Mouse (Mus musculus) midbrain, embryonic 10.5 days (tissue): ENCODE results near the gene Rad51b. TPM values are rescaled to one million over a fixed set of nuclear protein-coding genes. Genes with fewer than 3 reads are reported as not detected.

ENCODE experiments used
- DNase-seq: peaks from one replicate; pipeline ENCODE4 v3.0.0-alpha.2; 2017; ENCODE audit warnings: low spot score
- H3K27ac ChIP-seq: fragments of 300-500 bp; sonication (generic); replicated peaks from 2 replicates; pipeline ENCODE4 v1.5.1; 2016; ENCODE audit warnings: mild to moderate bottlenecking
- H3K27me3 ChIP-seq: fragments of 300-500 bp; sonication (generic); 2 replicates; pipeline ENCODE4 v1.6.1; 2016; ENCODE audit warnings: low read depth, mild to moderate bottlenecking; ENCODE audit not compliant: poor library complexity, severe bottlenecking
- H3K36me3 ChIP-seq: fragments of 300-500 bp; sonication (generic); 2 replicates; pipeline ENCODE4 v1.6.1; 2016; ENCODE audit warnings: mild to moderate bottlenecking, moderate library complexity
- H3K4me1 ChIP-seq: fragments of 300-500 bp; sonication (generic); 2 replicates; pipeline ENCODE4 v1.6.1; 2016
- H3K4me3 ChIP-seq: fragments of 300-500 bp; sonication (generic); 2 replicates; pipeline ENCODE4 v1.5.1; 2016; ENCODE audit warnings: mild to moderate bottlenecking, moderate library complexity
- H3K9me3 ChIP-seq: fragments of 300-500 bp; sonication (generic); replicated peaks from 2 replicates; pipeline ENCODE4 v1.6.1; 2016; ENCODE audit warnings: mild to moderate bottlenecking
- WGBS: fragments of 180-500 bp; shearing (Covaris S2); methylation state at CpG from one replicate; pipeline ENCODE4 v1.1.7; 2016; 5-methylcytosine and 5-hydroxymethylcytosine counted together
- polyA plus RNA-seq: library from polyadenylated mRNA; unstranded; fragments of >200 nt; fragmentation: Nextera tagmentation; extraction: Ambion mirVana; gene quantifications from 2 replicates; pipeline ENCODE4 v1.2.1, GENCODE M21; 2016

Rad51b gene
- polyA plus RNA-seq, 1 experiment from 2014 or later, result 7.8 TPM

- Histone ChIP-seq H3K36me3 (0 out of 2 replicates have a peak, but pooled peaks cover 5% of the 10 kb centered on the region), H3K4me1 (peaks cover 10% of the 10 kb centered on the region), H3K4me3 (no peak overlapping the region), H3K27ac (peak overlapping the region; percentile 67; the same call in 1 of the 2 replicates), H3K9me3 (peaks cover 4% of the 10 kb centered on the region; the same call in 1 of the 2 replicates), H3K27me3 (no peaks in the 10 kb centered on the region)
- WGBS, result 93% methylated on average over 4 of the region's 4 CpGs
- no peak for DNase-seq
Measured at GRCm38 (mm10) chr12:79771194-79771593, 474.1 kb downstream of the Rad51b start.

- peaks cover 10% of the 10 kb centered on the region for H3K4me1 ChIP-seq
- no peak for DNase-seq
- peaks cover 4% of the 10 kb centered on the region; the same call in 1 of the 2 replicates for H3K9me3 ChIP-seq
- 91% methylated on average over 3 of the region's 3 CpGs for WGBS
- no peak overlapping the region for H3K27ac ChIP-seq
- no peaks in the 10 kb centered on the region for H3K27me3 ChIP-seq
- H3K4me3 ChIP-seq, result no peak overlapping the region
- 0 out of 2 replicates have a peak, but pooled peaks cover 5% of the 10 kb centered on the region for H3K36me3 ChIP-seq
Measured at GRCm38 (mm10) chr12:79771741-79772140, 474.7 kb downstream of the Rad51b start.

DNA sequence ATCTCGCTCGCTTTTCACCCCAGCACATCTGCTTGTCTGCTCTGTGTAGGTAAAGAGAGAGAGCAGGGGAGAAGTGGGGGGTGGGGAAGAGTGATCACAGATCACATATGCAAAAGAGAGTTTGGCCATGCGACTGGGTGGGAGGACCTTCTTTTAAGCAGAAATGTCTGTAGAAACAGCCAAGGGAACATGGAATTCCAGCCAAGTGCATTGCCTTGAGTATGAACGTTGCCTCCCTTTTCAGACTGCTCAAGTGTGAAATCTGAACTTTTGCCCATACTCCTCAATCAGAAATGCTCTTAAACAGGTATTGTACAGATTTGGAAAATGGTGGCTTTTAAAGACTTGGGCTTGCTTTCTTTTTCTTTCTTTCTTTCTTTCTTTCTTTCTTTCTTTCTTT is 476.2 kb downstream of the Rad51b start:
- H3K36me3 ChIP-seq, result 0 out of 2 replicates have a peak, but pooled peaks cover 5% of the 10 kb centered on the region
- H3K9me3 ChIP-seq, result peaks cover 4% of the 10 kb centered on the region; the same call in 1 of the 2 replicates
- H3K27ac ChIP-seq, result no peak overlapping the region
- WGBS, result 86% methylated on average over 4 of the region's 4 CpGs
- no peaks in the 10 kb centered on the region for H3K27me3 ChIP-seq
- H3K4me3 ChIP-seq, result no peak overlapping the region
- DNase-seq, result no peak
- peaks cover 8% of the 10 kb centered on the region for H3K4me1 ChIP-seq

- Histone ChIP-seq H3K4me1 (peaks cover 8% of the 10 kb centered on the region), H3K9me3 (peaks cover 4% of the 10 kb centered on the region; the same call in 1 of the 2 replicates), H3K27me3 (no peaks in the 10 kb centered on the region), H3K4me3 (no peak overlapping the region), H3K27ac (no peak overlapping the region), H3K36me3 (0 out of 2 replicates have a peak, but pooled peaks cover 5% of the 10 kb centered on the region)
- DNase-seq, result no peak
- 83% methylated on average over 4 of the region's 4 CpGs for WGBS
Measured at GRCm38 (mm10) chr12:79774571-79774970, 477.5 kb downstream of the Rad51b start.

- no peak overlapping the region for H3K4me3 ChIP-seq
- H3K4me1 ChIP-seq, result peaks cover 16% of the 10 kb centered on the region
- no peaks in the 10 kb centered on the region for H3K27me3 ChIP-seq
- 91% methylated on average over 5 of the region's 5 CpGs for WGBS
- DNase-seq, result no peak
- 0 out of 2 replicates have a peak overlapping the region, but pooled peaks have one; percentile 33 for H3K27ac ChIP-seq
- peaks cover 6% of the 10 kb centered on the region; the same call in 1 of the 2 replicates for H3K9me3 ChIP-seq
- peaks cover 7% of the 10 kb centered on the region; the same call in 1 of the 2 replicates for H3K36me3 ChIP-seq
Measured at GRCm38 (mm10) chr12:79776828-79777227, 479.7 kb downstream of the Rad51b start.

DNA sequence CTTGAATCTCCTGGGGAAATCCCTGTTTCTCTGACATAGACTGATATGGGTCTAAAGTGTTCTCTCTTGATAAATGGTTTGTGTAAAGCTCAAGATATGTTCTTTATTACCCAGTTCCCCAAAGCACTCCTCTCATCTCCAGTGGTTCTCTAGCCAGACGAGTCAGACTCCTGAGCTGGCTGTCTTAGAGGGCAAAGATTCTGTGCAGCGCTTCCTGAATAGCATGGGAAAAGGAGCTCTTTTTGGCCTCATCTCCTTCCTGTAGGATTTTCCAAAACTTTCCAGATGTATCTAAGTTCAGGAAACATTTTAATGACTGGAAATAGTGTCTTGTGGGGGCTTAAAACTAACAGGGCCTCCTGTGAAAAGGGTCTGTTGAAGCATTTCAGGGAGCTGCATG is 483.7 kb downstream of the Rad51b start:
- Histone ChIP-seq H3K4me1 (peaks cover 18% of the 10 kb centered on the region), H3K4me3 (no peak overlapping the region), H3K9me3 (peaks cover 10% of the 10 kb centered on the region; the same call in 1 of the 2 replicates), H3K36me3 (peaks cover 7% of the 10 kb centered on the region), H3K27ac (peak overlapping the region; percentile 19; the same call in 1 of the 2 replicates), H3K27me3 (no peaks in the 10 kb centered on the region)
- no peak for DNase-seq
- WGBS, result 74% methylated on average over 2 of the region's 2 CpGs

DNA sequence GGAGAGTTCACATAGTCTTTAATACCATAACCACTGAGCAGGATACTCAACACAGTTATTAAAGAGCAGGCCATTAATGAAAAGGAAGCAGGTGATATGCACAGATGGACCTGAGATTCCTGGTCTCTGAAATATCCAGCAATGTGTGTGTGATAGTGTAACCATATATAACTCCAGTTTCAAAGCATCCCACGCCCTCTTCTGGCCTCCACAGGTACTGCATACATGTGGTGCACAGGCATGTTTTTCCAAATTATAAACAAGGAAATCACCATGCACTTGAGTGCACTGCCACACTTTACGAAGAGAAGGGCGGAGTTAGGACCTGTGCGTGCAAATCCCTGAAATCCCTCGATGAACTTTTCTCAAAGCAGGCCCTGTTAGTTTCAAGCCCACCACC is 484.7 kb downstream of the Rad51b start:
- Histone ChIP-seq H3K9me3 (peaks cover 10% of the 10 kb centered on the region; the same call in 1 of the 2 replicates), H3K4me3 (no peak overlapping the region), H3K4me1 (peaks cover 14% of the 10 kb centered on the region), H3K27me3 (no peaks in the 10 kb centered on the region), H3K27ac (no peak overlapping the region), H3K36me3 (peaks cover 7% of the 10 kb centered on the region)
- no peak for DNase-seq
- WGBS, result 84% methylated on average over 5 of the region's 5 CpGs

- H3K4me3 ChIP-seq, result no peak overlapping the region
- H3K36me3 ChIP-seq, result peaks cover 7% of the 10 kb centered on the region
- H3K27ac ChIP-seq, result no peak overlapping the region
- H3K27me3 ChIP-seq, result no peaks in the 10 kb centered on the region
- H3K9me3 ChIP-seq, result peaks cover 10% of the 10 kb centered on the region; the same call in 1 of the 2 replicates
- 91% methylated on average over 6 of the region's 6 CpGs for WGBS
- no peak for DNase-seq
- peaks cover 14% of the 10 kb centered on the region for H3K4me1 ChIP-seq
Measured at GRCm38 (mm10) chr12:79782444-79783117, 485.5 kb downstream of the Rad51b start.

GRCm38 (mm10) chr12:79784159-79784558 is 487.1 kb downstream of the Rad51b start:
- H3K9me3 ChIP-seq, result peaks cover 10% of the 10 kb centered on the region; the same call in 1 of the 2 replicates
- no peak overlapping the region for H3K4me3 ChIP-seq
- peaks cover 7% of the 10 kb centered on the region for H3K36me3 ChIP-seq
- peaks cover 14% of the 10 kb centered on the region for H3K4me1 ChIP-seq
- no peaks in the 10 kb centered on the region for H3K27me3 ChIP-seq
- peak overlapping the region; percentile 50; the same call in 1 of the 2 replicates for H3K27ac ChIP-seq
- DNase-seq, result no peak
- WGBS, result 89% methylated on average over 7 of the region's 7 CpGs

DNA sequence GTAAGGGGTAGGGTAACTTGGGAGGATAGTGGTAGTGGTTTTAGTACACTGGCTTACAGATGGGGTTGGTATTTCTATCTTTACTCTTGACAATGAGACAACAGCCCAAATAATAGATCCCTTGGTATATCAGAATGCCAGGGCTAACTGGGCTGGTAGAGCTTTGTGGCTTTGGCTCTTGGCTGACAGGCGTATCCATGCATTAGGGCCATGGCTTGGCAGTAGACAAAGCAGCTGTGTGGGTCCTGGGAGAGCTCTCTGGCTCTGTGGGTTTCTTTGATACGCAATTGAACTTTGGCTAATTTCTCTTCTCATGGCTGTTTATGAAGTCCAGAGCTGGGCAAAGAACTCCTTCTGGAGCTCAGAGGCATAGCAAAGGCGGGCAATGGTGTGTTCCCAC is 488.6 kb downstream of the Rad51b start:
- Histone ChIP-seq H3K4me3 (no peak overlapping the region), H3K27me3 (no peaks in the 10 kb centered on the region), H3K27ac (peak overlapping the region; percentile 38), H3K9me3 (peaks cover 10% of the 10 kb centered on the region; the same call in 1 of the 2 replicates), H3K4me1 (peaks cover 7% of the 10 kb centered on the region; the same call in 1 of the 2 replicates), H3K36me3 (peaks cover 7% of the 10 kb centered on the region)
- no peak for DNase-seq
- 93% methylated on average over 3 of the region's 3 CpGs for WGBS

- DNase-seq, result no peak
- peak overlapping the region; percentile 55 for H3K27ac ChIP-seq
- no peak overlapping the region for H3K4me3 ChIP-seq
- WGBS, result 75% methylated on average over 10 of the region's 10 CpGs
- H3K27me3 ChIP-seq, result no peaks in the 10 kb centered on the region
- H3K9me3 ChIP-seq, result peaks cover 3% of the 10 kb centered on the region; the same call in 1 of the 2 replicates
- peaks cover 3% of the 10 kb centered on the region; the same call in 1 of the 2 replicates for H3K4me1 ChIP-seq
- peaks cover 2% of the 10 kb centered on the region for H3K36me3 ChIP-seq
Measured at GRCm38 (mm10) chr12:79787538-79787937, 490.5 kb downstream of the Rad51b start.

DNA sequence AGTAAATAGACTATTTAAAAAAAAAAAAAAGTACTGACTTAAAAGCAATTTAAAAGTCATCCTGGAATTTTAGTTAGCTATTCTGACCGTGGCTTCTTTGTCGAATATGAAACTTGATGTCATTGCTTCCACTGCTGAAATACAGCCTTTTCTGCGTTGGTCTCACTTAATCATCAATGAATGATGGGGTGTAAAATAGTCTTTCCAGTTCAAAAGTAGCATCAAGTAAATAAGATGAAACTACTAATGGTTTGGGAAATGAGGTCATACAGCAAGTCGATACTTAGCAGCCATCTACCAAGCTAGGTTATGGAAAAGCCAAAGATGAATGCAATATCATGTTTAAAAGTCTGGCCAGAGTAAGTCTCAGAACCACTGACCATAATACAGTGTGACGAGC is 491.3 kb downstream of the Rad51b start:
- H3K4me3 ChIP-seq, result no peak overlapping the region
- WGBS, result 94% methylated on average over 5 of the region's 5 CpGs
- H3K4me1 ChIP-seq, result peaks cover 6% of the 10 kb centered on the region; the same call in 1 of the 2 replicates
- DNase-seq, result no peak
- no peaks in the 10 kb centered on the region for H3K27me3 ChIP-seq
- H3K9me3 ChIP-seq, result no peaks in the 10 kb centered on the region
- H3K27ac ChIP-seq, result peak overlapping the region; percentile 28; the same call in 1 of the 2 replicates
- H3K36me3 ChIP-seq, result no peaks in the 10 kb centered on the region

- WGBS, result 88% methylated on average over 6 of the region's 6 CpGs
- H3K27ac ChIP-seq, result 0 out of 2 replicates have a peak overlapping the region, but pooled peaks have one; percentile 28
Measured at GRCm38 (mm10) chr12:79789481-79789880, 492.4 kb downstream of the Rad51b start.

More at GRCm38 (mm10) chr12:79789481-79789880, 492.4 kb downstream of the Rad51b start:
- Histone ChIP-seq H3K9me3 (no peaks in the 10 kb centered on the region), H3K4me1 (0 out of 2 replicates have a peak, but pooled peaks cover 6% of the 10 kb centered on the region), H3K36me3 (no peaks in the 10 kb centered on the region), H3K4me3 (no peak overlapping the region), H3K27me3 (no peaks in the 10 kb centered on the region)
- no peak for DNase-seq
